Mouse (Mus musculus): ENCODE measurements around the gene Kndc1. TPM values are rescaled to one million over a fixed set of nuclear protein-coding genes. Genes with fewer than 3 reads are reported as not detected.

Gene Kndc1
- polyA plus RNA-seq, 1 experiment from 2014 or later, result 22.4 TPM

GRCm38 (mm10) chr7:139878122-139878521 lies 16.4 kb upstream of the Kndc1 start:
- no peaks in the 10 kb centered on the region for H3K36me3 ChIP-seq (replicated peaks)
- WGBS, result 73% methylated on average over 5 of the region's 5 CpGs
- peaks cover 2% of the 10 kb centered on the region; the same call in 1 of the 2 replicates for H3K4me1 ChIP-seq
- H3K27ac ChIP-seq, result no peak overlapping the region
- no peaks in the 10 kb centered on the region for H3K9me3 ChIP-seq
- H3K4me2 ChIP-seq, result no peak overlapping the region
- no peak overlapping the region for H3K4me3 ChIP-seq
- H3K27me3 ChIP-seq (replicated peaks), result no peaks in the 10 kb centered on the region
- ATAC-seq (replicated peaks), result no peak
- no peak overlapping the region for H3K9ac ChIP-seq

GRCm38 (mm10) chr7:139878621-139879020 lies 15.9 kb upstream of the Kndc1 start:
- H3K36me3 ChIP-seq (replicated peaks), result no peaks in the 10 kb centered on the region
- H3K27ac ChIP-seq, result no peak overlapping the region
- no peaks in the 10 kb centered on the region for H3K9me3 ChIP-seq
- WGBS, result 63% methylated on average over 6 of the region's 6 CpGs
- H3K4me3 ChIP-seq, result no peak overlapping the region
- H3K27me3 ChIP-seq (replicated peaks), result no peaks in the 10 kb centered on the region
- no peak for ATAC-seq (replicated peaks)
- no peak overlapping the region for H3K9ac ChIP-seq
- no peak overlapping the region for H3K4me2 ChIP-seq
- H3K4me1 ChIP-seq, result peaks cover 2% of the 10 kb centered on the region; the same call in 1 of the 2 replicates

GRCm38 (mm10) chr7:139883545-139883944 lies 11.0 kb upstream of the Kndc1 start:
- H3K4me1 ChIP-seq, result no peaks in the 10 kb centered on the region
- no peak overlapping the region for H3K27ac ChIP-seq
- no peak for ATAC-seq (replicated peaks)
- H3K36me3 ChIP-seq (replicated peaks), result no peaks in the 10 kb centered on the region
- H3K27me3 ChIP-seq (replicated peaks), result no peaks in the 10 kb centered on the region
- 82% methylated on average over 4 of the region's 4 CpGs for WGBS
- no peak overlapping the region for H3K9ac ChIP-seq
- no peak overlapping the region for H3K4me3 ChIP-seq
- no peak overlapping the region for H3K4me2 ChIP-seq
- H3K9me3 ChIP-seq, result no peaks in the 10 kb centered on the region

GRCm38 (mm10) chr7:139891779-139892178 lies 2.7 kb upstream of the Kndc1 start:
- no peaks in the 10 kb centered on the region for H3K9me3 ChIP-seq
- ATAC-seq (replicated peaks), result no peak

GRCm38 (mm10) chr7:139896271-139896670 lies 1.8 kb downstream of the Kndc1 start:
- H3K4me2 ChIP-seq, result peak overlapping the region; percentile 82
- H3K36me3 ChIP-seq (replicated peaks), result no peaks in the 10 kb centered on the region
- H3K4me1 ChIP-seq, result peaks cover 22% of the 10 kb centered on the region
- H3K27ac ChIP-seq, result no peak overlapping the region
- no peaks in the 10 kb centered on the region for H3K9me3 ChIP-seq
- 74% methylated on average over 7 of the region's 7 CpGs for WGBS
- ATAC-seq (replicated peaks), result no peak
- no peak overlapping the region for H3K9ac ChIP-seq
- H3K4me3 ChIP-seq, result 0 out of 2 replicates have a peak overlapping the region, but pooled peaks have one; percentile 67
- peaks cover 17% of the 10 kb centered on the region for H3K27me3 ChIP-seq (replicated peaks)

More at GRCm38 (mm10) chr7:139891779-139892178, 2.7 kb upstream of the Kndc1 start:
- H3K36me3 ChIP-seq (replicated peaks), result no peaks in the 10 kb centered on the region
- no peak overlapping the region for H3K4me2 ChIP-seq
- peaks cover 17% of the 10 kb centered on the region for H3K27me3 ChIP-seq (replicated peaks)
- peaks cover 22% of the 10 kb centered on the region for H3K4me1 ChIP-seq
- WGBS, result 65% methylated on average over 5 of the region's 5 CpGs
- H3K9ac ChIP-seq, result no peak overlapping the region
- no peak overlapping the region for H3K27ac ChIP-seq
- H3K4me3 ChIP-seq, result no peak overlapping the region

- no peak overlapping the region for H3K4me3 ChIP-seq
- H3K36me3 ChIP-seq (replicated peaks), result no peaks in the 10 kb centered on the region
- no peak overlapping the region for H3K9ac ChIP-seq
- H3K4me1 ChIP-seq, result peaks cover 22% of the 10 kb centered on the region
- H3K9me3 ChIP-seq, result no peaks in the 10 kb centered on the region
- 87% methylated on average over 7 of the region's 7 CpGs for WGBS
- H3K27me3 ChIP-seq (replicated peaks), result peaks cover 17% of the 10 kb centered on the region
- ATAC-seq (replicated peaks), result no peak
- no peak overlapping the region for H3K27ac ChIP-seq
- no peak overlapping the region for H3K4me2 ChIP-seq
These were observed 2.3 kb downstream of the Kndc1 start for GRCm38 (mm10) chr7:139896796-139897195.

- Histone ChIP-seq H3K27me3 (replicated peaks) (peaks cover 13% of the 10 kb centered on the region), H3K9me3 (no peaks in the 10 kb centered on the region), H3K4me3 (no peak overlapping the region), H3K9ac (no peak overlapping the region), H3K27ac (no peak overlapping the region), H3K36me3 (replicated peaks) (no peaks in the 10 kb centered on the region), H3K4me1 (peaks cover 22% of the 10 kb centered on the region), H3K4me2 (no peak overlapping the region)
- no peak for ATAC-seq (replicated peaks)
- 84% methylated on average over 2 of the region's 2 CpGs for WGBS
These were observed 4.1 kb downstream of the Kndc1 start for GRCm38 (mm10) chr7:139898606-139899005.

GRCm38 (mm10) chr7:139899505-139899904 lies 5.0 kb downstream of the Kndc1 start:
- no peak; the same call in 1 of the 2 replicates for ATAC-seq (replicated peaks)
- Histone ChIP-seq H3K36me3 (replicated peaks) (no peaks in the 10 kb centered on the region), H3K4me1 (peaks cover 17% of the 10 kb centered on the region)

GRCm38 (mm10) chr7:139900456-139900855 lies 6.0 kb downstream of the Kndc1 start:
- H3K9me3 ChIP-seq, result no peaks in the 10 kb centered on the region
- peaks cover 5% of the 10 kb centered on the region; the same call in 1 of the 2 replicates for H3K27me3 ChIP-seq (replicated peaks)
- no peak for ATAC-seq (replicated peaks)
- H3K9ac ChIP-seq, result no peak overlapping the region
- H3K4me3 ChIP-seq, result no peak overlapping the region
- H3K4me1 ChIP-seq, result peaks cover 19% of the 10 kb centered on the region
- H3K27ac ChIP-seq, result no peak overlapping the region
- no peak overlapping the region for H3K4me2 ChIP-seq
- WGBS, result 94% methylated on average over 7 of the region's 7 CpGs
- no peaks in the 10 kb centered on the region for H3K36me3 ChIP-seq (replicated peaks)

More at GRCm38 (mm10) chr7:139899505-139899904, 5.0 kb downstream of the Kndc1 start:
- 90% methylated on average over 7 of the region's 7 CpGs for WGBS
- Histone ChIP-seq H3K27me3 (replicated peaks) (peaks cover 8% of the 10 kb centered on the region; the same call in 1 of the 2 replicates), H3K27ac (no peak overlapping the region), H3K4me2 (no peak overlapping the region), H3K9ac (no peak overlapping the region), H3K4me3 (no peak overlapping the region), H3K9me3 (no peaks in the 10 kb centered on the region)

- no peak for ATAC-seq (replicated peaks)
- WGBS, result 84% methylated on average over 6 of the region's 6 CpGs
- Histone ChIP-seq H3K4me2 (no peak overlapping the region), H3K9ac (no peak overlapping the region), H3K36me3 (replicated peaks) (no peaks in the 10 kb centered on the region), H3K9me3 (no peaks in the 10 kb centered on the region), H3K4me3 (no peak overlapping the region), H3K27ac (no peak overlapping the region), H3K4me1 (peaks cover 19% of the 10 kb centered on the region), H3K27me3 (replicated peaks) (0 out of 2 replicates have a peak, but pooled peaks cover 1% of the 10 kb centered on the region)
These were observed 6.4 kb downstream of the Kndc1 start for GRCm38 (mm10) chr7:139900896-139901295.

GRCm38 (mm10) chr7:139901981-139902380 lies 7.5 kb downstream of the Kndc1 start:
- Histone ChIP-seq H3K27me3 (replicated peaks) (no peaks in the 10 kb centered on the region), H3K4me1 (peaks cover 14% of the 10 kb centered on the region), H3K4me3 (no peak overlapping the region), H3K9ac (no peak overlapping the region), H3K27ac (no peak overlapping the region), H3K36me3 (replicated peaks) (no peaks in the 10 kb centered on the region), H3K9me3 (no peaks in the 10 kb centered on the region), H3K4me2 (no peak overlapping the region)
- 39% methylated on average over 1 of the region's 1 CpGs for WGBS
- ATAC-seq (replicated peaks), result no peak

- Histone ChIP-seq H3K4me2 (peak overlapping the region; percentile 6; the same call in 1 of the 2 replicates), H3K4me3 (no peak overlapping the region), H3K9ac (no peak overlapping the region), H3K9me3 (no peaks in the 10 kb centered on the region), H3K27ac (peak overlapping the region; percentile 16; the same call in 1 of the 2 replicates), H3K4me1 (peaks cover 38% of the 10 kb centered on the region), H3K36me3 (replicated peaks) (no peaks in the 10 kb centered on the region), H3K27me3 (replicated peaks) (no peaks in the 10 kb centered on the region)
- no peak for ATAC-seq (replicated peaks)
- WGBS, result 33% methylated on average over 6 of the region's 6 CpGs
These were observed 10.8 kb downstream of the Kndc1 start for GRCm38 (mm10) chr7:139905261-139905660.

GRCm38 (mm10) chr7:139905661-139906060 lies 11.2 kb downstream of the Kndc1 start:
- Histone ChIP-seq H3K4me3 (no peak overlapping the region), H3K9me3 (no peaks in the 10 kb centered on the region), H3K4me2 (peak overlapping the region; percentile 6; the same call in 1 of the 2 replicates), H3K27ac (peak overlapping the region; percentile 16; the same call in 1 of the 2 replicates), H3K9ac (no peak overlapping the region), H3K36me3 (replicated peaks) (no peaks in the 10 kb centered on the region), H3K4me1 (peaks cover 40% of the 10 kb centered on the region), H3K27me3 (replicated peaks) (no peaks in the 10 kb centered on the region; the same call in 1 of the 2 replicates)
- 0 out of 2 replicates have a peak, but pooled peaks have one; percentile 5 for ATAC-seq (replicated peaks)
- 4% methylated on average over 6 of the region's 6 CpGs for WGBS
